Mouse (Mus musculus): ENCODE results near the gene Grip1.

- TF ChIP-seq POLR2A (IDR thresholded peaks at IDR 0.05; ENCODE audit: low read depth, low read length) (no peak), CTCF (IDR thresholded peaks at IDR 0.05; ENCODE audit: borderline replicate concordance, insufficient read depth, low read length) (no peak)
Measured at GRCm38 (mm10) chr10:120002149-120002548, 548.5 kb downstream of the Grip1 start.
